Mouse (Mus musculus): ENCODE data around the gene Gm10972. TPM values are rescaled to one million over a fixed set of nuclear protein-coding genes. Genes with fewer than 3 reads are reported as not detected.

Gene Gm10972
- polyA plus RNA-seq (2017; shearing (Covaris generic)) = not detected

GRCm38 (mm10) chr3:94642495-94643162 is at the start of gene Gm10972:
Gene Gm10972 (plus strand): TSS chr3:94643112.

GRCm38 (mm10) chr3:94658740-94659095 is 15.8 kb downstream of the Gm10972 start, which contains the start of gene Tuft1:
Gene Tuft1 (minus strand): TSS chr3:94658872.

Other genes with a start within 250 kb of the Gm10972 start
- 0.12 TPM for gene Lingo4, start 244.6 kb upstream of the Gm10972 start, polyA plus RNA-seq (2017; shearing (Covaris generic))
- gene Tdrkh, start 229.8 kb upstream of the Gm10972 start, polyA plus RNA-seq (2017; shearing (Covaris generic)) = 10.1 TPM
- 80.5 TPM for gene Mrpl9, start 199.8 kb upstream of the Gm10972 start, polyA plus RNA-seq (2017; shearing (Covaris generic))
- gene Oaz3, start 199.2 kb upstream of the Gm10972 start, polyA plus RNA-seq (2017; shearing (Covaris generic)) = 1.8 TPM
- gene Celf3, start 164.8 kb upstream of the Gm10972 start, polyA plus RNA-seq (2017; shearing (Covaris generic)) = 1.5 TPM
- 0.78 TPM for gene Riiad1, start 162.8 kb upstream of the Gm10972 start, polyA plus RNA-seq (2017; shearing (Covaris generic))
- gene Snx27, start 60.4 kb upstream of the Gm10972 start, polyA plus RNA-seq (2017; shearing (Covaris generic)) = 11.7 TPM
- 4.2 TPM for gene Tuft1, start 15.8 kb downstream of the Gm10972 start, polyA plus RNA-seq (2017; shearing (Covaris generic))
- not detected for gene Selenbp2, start 50.4 kb downstream of the Gm10972 start, polyA plus RNA-seq (2017; shearing (Covaris generic))
- gene Cgn, start 143.4 kb downstream of the Gm10972 start, polyA plus RNA-seq (2017; shearing (Covaris generic)) = not detected
- gene Pogz, start 194.5 kb downstream of the Gm10972 start, polyA plus RNA-seq (2017; shearing (Covaris generic)) = 17.9 TPM
- gene Psmb4, start 243.8 kb downstream of the Gm10972 start, polyA plus RNA-seq (2017; shearing (Covaris generic)) = 382 TPM